Comparison of ENCODE assay signal across 8 mouse cellular contexts in the genomic region with DNA sequence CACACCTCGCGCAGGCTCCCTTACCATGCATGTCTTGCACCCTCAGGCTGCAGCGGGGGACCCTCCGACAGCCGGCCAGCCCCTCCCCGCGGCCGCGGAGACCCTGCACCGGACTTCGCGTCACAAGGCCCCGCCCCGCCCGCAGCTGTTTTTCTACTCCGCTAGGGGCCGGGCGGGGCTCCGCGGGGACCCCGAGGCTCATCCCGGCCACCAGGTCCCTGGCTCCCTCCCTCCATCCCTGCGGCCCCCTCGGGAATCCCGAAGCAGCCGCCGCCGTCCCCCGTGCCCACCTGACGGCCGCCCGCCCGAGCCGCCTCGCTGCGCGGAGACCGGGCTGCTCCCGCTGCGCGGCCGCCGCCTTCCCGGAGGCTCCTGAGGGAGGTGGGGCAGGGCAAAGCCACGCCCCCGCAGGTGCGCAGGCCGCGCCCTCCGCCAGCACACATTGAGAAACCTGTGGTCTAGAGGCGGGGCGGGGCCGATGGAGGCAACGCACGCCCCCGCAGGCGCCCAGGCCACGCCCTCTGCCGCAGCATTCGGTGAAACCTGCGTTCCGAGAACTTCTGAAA. TPM values are rescaled to one million over a fixed set of nuclear protein-coding genes. Genes with fewer than 3 reads are reported as not detected.
DNase-seq lines count a peak whose midpoint lies in the region; ATAC-seq and TF ChIP-seq lines count a peak whose summit lies in the region.

TSS of gene Klc3 (minus strand) at position 374 of the 566 bp plus-strand sequence.

- no peak for TF ChIP-seq CTCF in CH12.LX (conservative IDR thresholded peaks at IDR 0.05 in 1 of 2, IDR thresholded peaks at IDR 0.05 in 1 of 2; ENCODE audit: low read depth in 2 of 2, low read length in 2 of 2)

- no peaks in the 10 kb centered on the region for H3K36me3 ChIP-seq in CH12.LX (replicated peaks in 1 of 2; ENCODE audit: control insufficient read depth in 1 of 2, insufficient read depth in 1 of 2, low read length in 1 of 2)
- H3K36me3 ChIP-seq in kidney, embryonic 16.5 days (ENCODE audit: insufficient read depth, low read length) = no peaks in the 10 kb centered on the region

- TF ChIP-seq POLR2A in CH12.LX (IDR thresholded peaks at IDR 0.05; ENCODE audit: low read depth, low read length) = no peak

- TF ChIP-seq RAD21 in CH12.LX (IDR thresholded peaks at IDR 0.05; ENCODE audit: low read depth, low read length) = no peak

- in situ Hi-C loops in CH12.LX (cut with MboI; ENCODE audit: low pct_ligation_motif_present, low pct_unique_long_range_greater_than_20kb, low sequenced_read_pairs) = loop anchor here (25.0 kb wide), 2 partner anchors 158 to 458 kb away; partner anchors contain the start of genes Ceacam16, Gm19345 and Ppp1r37

- peaks cover 69% of the 10 kb centered on the region for H3K27me3 ChIP-seq in CH12.LX (replicated peaks)
- peaks cover 30% of the 10 kb centered on the region for H3K27me3 ChIP-seq in kidney, embryonic 16.5 days (ENCODE audit: insufficient read depth, low read length)

- dilution Hi-C loops in CH12.LX (cut with MboI; ENCODE audit: extremely low pct_ligation_motif_present, extremely low pct_unique_long_range_greater_than_20kb, low sequenced_read_pairs) = no loop called here

- H3K9ac ChIP-seq in CH12.LX (ENCODE audit: insufficient read depth, low read depth) = no peak within 1 kb of the TSS
- H3K9ac ChIP-seq in kidney, embryonic 16.5 days (replicated peaks; ENCODE audit: low read length) = peak within 1 kb of the TSS; percentile 64

- WGBS in kidney, embryonic 16.5 days = under 1% methylated on average over 62 of the region's 62 CpGs

- peaks cover 2 to 18% of the 10 kb centered on the region in 2 experiments; a peak in 3 of 4 replicates for H3K4me1 ChIP-seq in CH12.LX (ENCODE audit: control insufficient read depth in 1 of 2, insufficient read depth in 2 of 2)
- H3K4me1 ChIP-seq in kidney, embryonic 16.5 days (ENCODE audit: insufficient read depth, low read length) = peaks cover 16% of the 10 kb centered on the region

- peak; percentile 75 for ATAC-seq in kidney, embryonic 16.5 days (ENCODE audit: low FRiP score, low TSS enrichment)

- H3K9me3 ChIP-seq in CH12.LX (replicated peaks; ENCODE audit: low read length) = peaks cover 16% of the 10 kb centered on the region
- peaks cover 7% of the 10 kb centered on the region for H3K9me3 ChIP-seq in kidney, embryonic 16.5 days (ENCODE audit: low read length)

- peak; percentile 74 for DNase-seq in CH12.LX (ENCODE audit: extremely low read depth)
- DNase-seq in adrenal gland, postnatal 25 days = peak; percentile 54
- no peak for DNase-seq in gonadal fat pad, adult 2 months (ENCODE audit: low read depth)
- DNase-seq in lung, postnatal 36 days = peak; percentile 90
- peak; percentile 65 for DNase-seq in retina, postnatal 1 day
- no peak for DNase-seq in frontal cortex, postnatal 25 days (ENCODE audit: low spot score in 2 of 2)
- no peak for DNase-seq in frontal cortex, adult 2 months (ENCODE audit: extremely low spot score in 1 of 2, low spot score in 1 of 2)

- peak within 1 kb of the TSS; percentile 80 for H3K4me2 ChIP-seq in CH12.LX (ENCODE audit: insufficient read depth, low read depth, poor library complexity, severe bottlenecking)
- H3K4me2 ChIP-seq in kidney, embryonic 16.5 days (replicated peaks; ENCODE audit: low read depth, low read length) = peak within 1 kb of the TSS; percentile 90

- H3K27ac ChIP-seq in CH12.LX (ENCODE audit: insufficient read depth, low read depth) = no peak within 1 kb of the TSS
- no peak within 1 kb of the TSS for H3K27ac ChIP-seq in kidney, embryonic 16.5 days (ENCODE audit: low read length)

- peak within 1 kb of the TSS in 2 of 3 experiments; percentile 39 to 57 for H3K4me3 ChIP-seq in CH12.LX (replicated peaks in 1 of 3; ENCODE audit: low read depth in 2 of 3, low read length in 2 of 3, poor library complexity in 1 of 3)
- H3K4me3 ChIP-seq in kidney, embryonic 16.5 days (ENCODE audit: low read length) = peak within 1 kb of the TSS; percentile 65

- no peaks in the 10 kb centered on the region for H3K79me2 ChIP-seq in CH12.LX (replicated peaks; ENCODE audit: control insufficient read depth, extremely low read depth, insufficient read depth, poor library complexity, severe bottlenecking)

- TF ChIP-seq EP300 in CH12.LX (IDR thresholded peaks at IDR 0.05; ENCODE audit: low read length) = no peak

TF ChIP-seq in CH12.LX, 34 proteins besides CTCF, POLR2A, EP300 and RAD21:
- peak; percentile 48; the same call in 1 of the 2 replicates for TF ChIP-seq TCF12 (IDR thresholded peaks at IDR 0.05; ENCODE audit: low read depth, low read length)
- peak; percentile 41; the same call in 1 of the 2 replicates for TF ChIP-seq IRF4 (IDR thresholded peaks at IDR 0.05; ENCODE audit: low read depth, low read length)
- no peak for TF ChIP-seq ETS1 (conservative IDR thresholded peaks at IDR 0.05; ENCODE audit: low read depth, low read length)
- peak; percentile 26; the same call in 1 of the 2 replicates for TF ChIP-seq ELF1 (IDR thresholded peaks at IDR 0.05; ENCODE audit: low read depth, low read length)
- TF ChIP-seq SIN3A (IDR thresholded peaks at IDR 0.05; ENCODE audit: low read length) = no peak
- no peak for TF ChIP-seq GABPA (IDR thresholded peaks at IDR 0.05; ENCODE audit: insufficient replicate concordance, low read depth, low read length)
- peak; percentile 44 for TF ChIP-seq BHLHE40 (IDR thresholded peaks at IDR 0.05; ENCODE audit: low read depth, low read length)
- peak; percentile 80 for TF ChIP-seq NRF1 (IDR thresholded peaks at IDR 0.05; ENCODE audit: low read depth, low read length)

RNA-seq across cellular contexts. Expression of gene Klc3, which starts in this region (rescaled TPM):
- total RNA-seq in CH12.LX (2012; rRNA removed) = 3.9 and 4.4 TPM in 2 replicates
- total RNA-seq in CH12.LX (2014; rRNA removed) = 0.17 TPM in 1 of 2 replicates, not detected in the other
- polyA plus RNA-seq in CH12.LX (2012; ENCODE audit: insufficient read length, low read depth) = not detected in 2 replicates
- total RNA-seq in adrenal gland, postnatal 25 days (2021) = 1.9 and 2.9 TPM in 2 replicates
- 20.9 and 27.8 TPM in 2 replicates for polyA plus RNA-seq in gonadal fat pad, adult 2 months (2012; rRNA removed)
- polyA plus RNA-seq in kidney, embryonic 16.5 days (2015; fragmentation: Nextera tagmentation; extraction: Ambion mirVana) = 7.0 and 8.5 TPM in 2 replicates
- 2.6 TPM in 2 replicates for polyA plus RNA-seq in frontal cortex, adult 2 months (2012; rRNA removed)

Comparison
In these comparisons a context has a peak if more than half of its experiments do, and no peak if none do; other contexts are left out.
1. DNase-seq: peak in CH12.LX (single experiment), adrenal gland, postnatal 25 days (single experiment), lung, postnatal 36 days (single experiment) and retina, postnatal 1 day (single experiment); none in gonadal fat pad, adult 2 months (single experiment), frontal cortex, postnatal 25 days (0 of 2) and frontal cortex, adult 2 months (0 of 2).